Mouse (Mus musculus) stomach, postnatal 0 days (tissue): ENCODE data around the gene Ccdc107.

Experiments used
- CTCF ChIP-seq: IDR thresholded peaks from 2 replicates; pipeline ENCODE4 v1.5.1; 2016; ENCODE audit warnings: antibody characterized with exemption, low read depth, mild to moderate bottlenecking, moderate library complexity
- EP300 ChIP-seq: optimal IDR thresholded peaks from 2 replicates; pipeline ENCODE3; 2016; ENCODE audit warnings: antibody characterized with exemption

GRCm38 (mm10) chr4:43512653-43513052 lies 20.0 kb downstream of the Ccdc107 start:
- TF ChIP-seq CTCF (no peak), EP300 (no peak)
